Mouse (Mus musculus) cerebellum, postnatal 4 days (tissue): ENCODE results near the gene Lzic.
A peak's percentile ranks its signal among the peaks of the same experiment; 100 is the strongest.
"Not testable (repeated sequence)": the region's sequence is repeated elsewhere in the genome, so short reads cannot be mapped to it uniquely, and the experiment has no call there.

Experiments
- DNase-seq, 2 experiments: peaks; one replicate each; pipeline ENCODE4 v3.0.0; 2022; ENCODE audit warnings: low spot score in 2 of 2, mixed read lengths in 1 of 2

Gene Lzic

DNA sequence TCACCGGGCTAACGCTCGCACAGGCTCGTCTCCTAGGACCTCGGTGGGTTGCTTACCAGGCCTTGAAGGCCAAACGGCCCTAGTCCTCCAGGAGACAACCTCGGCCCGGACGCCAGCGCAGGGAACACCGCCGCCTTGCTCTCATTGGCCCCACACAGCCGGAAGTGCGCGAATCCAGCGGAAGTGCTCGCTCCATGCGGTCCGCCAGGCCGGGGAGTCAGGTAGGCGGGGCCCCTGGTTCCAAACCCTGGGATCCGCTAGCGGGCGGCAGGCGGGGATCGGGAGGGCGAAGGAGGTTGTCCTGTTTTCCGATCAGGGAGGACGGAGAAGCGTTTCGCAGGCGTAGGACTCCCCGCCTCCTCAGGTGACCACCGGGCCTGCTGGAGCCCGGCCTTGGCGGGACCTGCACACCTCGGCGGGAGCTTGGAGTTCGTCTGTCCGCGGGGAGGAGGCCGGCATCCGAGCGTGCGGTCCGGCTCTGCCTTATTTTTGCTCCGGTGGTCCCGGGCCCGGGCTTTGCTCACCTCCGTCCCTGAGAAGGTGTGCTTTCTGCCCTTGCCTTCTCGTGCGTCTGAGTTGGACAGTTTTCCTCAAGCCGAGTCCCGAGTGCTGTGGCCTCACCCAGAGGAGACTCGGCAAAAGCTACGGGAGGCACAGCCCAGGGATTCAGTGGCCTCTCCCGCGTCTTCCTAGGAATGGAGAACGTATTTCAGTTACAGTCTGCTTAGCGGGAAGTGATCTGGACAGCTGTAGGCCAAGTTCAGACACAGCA lies at the start of gene Lzic, which contains the start of gene Nmnat1:
Gene Lzic (plus strand): TSS at position 177 of the 772 bp plus-strand sequence.
Gene Nmnat1 (minus strand): TSS at position 150 of the 772 bp plus-strand sequence.
- peak; percentile 91 to 95 for DNase-seq

DNA sequence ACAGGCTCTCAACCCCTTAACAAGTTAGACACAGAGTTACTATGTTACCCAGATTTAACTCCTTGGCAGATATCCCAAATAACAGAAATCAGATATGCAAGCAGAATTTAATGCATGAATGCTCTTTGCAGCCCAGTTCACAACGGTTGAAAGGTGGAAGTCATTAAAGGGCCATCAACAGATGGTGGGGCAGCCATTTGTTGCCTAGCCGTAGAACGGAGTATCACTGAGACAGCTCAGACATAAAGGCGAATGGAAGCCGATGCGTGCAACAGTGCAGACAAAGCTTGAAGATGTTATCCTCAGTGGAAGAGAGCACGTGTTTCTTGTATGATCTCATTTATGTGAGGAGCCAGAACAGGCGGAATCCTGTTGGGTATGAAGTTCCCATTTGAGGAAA lies 44.5 kb upstream of the Lzic start:
- no peak for DNase-seq

DNA sequence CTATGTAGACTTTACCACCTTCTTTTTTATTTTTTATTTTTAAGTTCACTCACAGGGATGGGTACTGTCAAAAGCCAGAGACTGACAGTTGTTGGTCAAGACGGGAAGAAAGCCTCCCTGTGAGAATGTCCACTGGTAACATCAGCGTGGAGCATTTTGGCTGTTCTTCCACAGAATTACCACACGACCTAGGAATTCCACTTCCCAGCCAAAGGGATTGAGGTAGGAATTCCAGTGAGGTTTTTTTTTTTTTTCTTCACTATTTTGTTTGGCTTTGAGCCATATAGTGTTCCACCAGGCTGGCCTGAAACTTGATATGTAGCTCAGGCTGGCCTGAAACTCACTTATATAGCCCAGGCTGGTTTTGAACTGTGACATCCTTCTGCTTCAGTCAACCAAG lies 42.6 kb upstream of the Lzic start:
- DNase-seq, result no peak

DNA sequence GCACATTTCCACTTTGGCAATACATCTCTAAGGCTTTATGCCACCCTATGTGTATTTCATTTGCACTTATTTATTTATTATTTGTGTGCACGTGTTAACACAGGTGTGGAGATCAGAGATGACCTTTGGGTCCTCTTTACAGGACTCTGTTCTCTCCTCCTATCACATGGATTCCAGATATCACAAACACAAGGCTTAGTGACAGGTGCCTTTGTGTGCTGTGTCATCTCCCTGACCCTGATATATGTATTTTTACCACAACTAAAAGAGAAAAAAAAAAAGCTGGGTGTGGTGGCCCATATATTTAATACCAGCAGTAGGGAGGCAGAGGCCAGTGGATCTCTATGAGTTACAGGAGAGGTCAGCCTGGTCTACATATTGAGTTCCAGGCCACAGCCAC lies 40.6 kb upstream of the Lzic start:
- DNase-seq, result no peak

DNA sequence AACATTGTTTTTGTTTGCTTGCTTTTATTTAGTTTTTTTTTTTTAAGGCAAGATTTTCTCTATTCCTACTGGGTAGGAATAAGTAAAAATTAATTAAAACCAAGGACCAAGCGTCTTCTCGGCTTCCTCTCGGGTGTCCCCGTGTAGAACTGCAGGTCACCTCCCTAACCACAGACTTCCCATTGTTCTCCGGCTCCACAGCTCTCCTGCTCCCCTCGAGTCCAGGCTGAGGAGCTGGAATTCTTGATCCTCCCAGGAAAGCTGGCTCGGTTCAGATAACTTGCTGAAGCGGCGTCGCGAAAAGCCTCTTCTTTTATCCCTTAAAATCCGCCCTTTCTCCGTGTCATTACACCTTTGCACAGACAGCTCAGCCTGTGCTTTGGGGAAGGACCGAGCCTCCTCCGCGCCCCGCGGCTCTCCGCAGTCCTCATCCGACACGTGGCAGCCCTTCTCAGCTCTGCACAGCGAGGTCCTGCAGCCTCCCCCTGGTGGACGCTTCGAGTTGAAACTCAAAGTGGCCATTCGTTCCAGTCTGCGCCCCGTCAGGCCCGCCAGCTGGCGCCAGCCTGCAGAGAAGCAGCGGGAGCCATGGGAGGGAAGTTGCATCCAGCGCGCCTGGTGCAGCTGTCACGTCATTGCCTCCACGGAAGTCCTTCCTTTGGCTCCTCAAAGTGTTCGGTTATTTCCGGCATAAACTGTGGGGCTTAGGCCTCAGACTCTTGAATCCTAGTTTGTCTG lies 39.9 kb upstream of the Lzic start:
- peak; percentile 82 to 90 for DNase-seq

DNA sequence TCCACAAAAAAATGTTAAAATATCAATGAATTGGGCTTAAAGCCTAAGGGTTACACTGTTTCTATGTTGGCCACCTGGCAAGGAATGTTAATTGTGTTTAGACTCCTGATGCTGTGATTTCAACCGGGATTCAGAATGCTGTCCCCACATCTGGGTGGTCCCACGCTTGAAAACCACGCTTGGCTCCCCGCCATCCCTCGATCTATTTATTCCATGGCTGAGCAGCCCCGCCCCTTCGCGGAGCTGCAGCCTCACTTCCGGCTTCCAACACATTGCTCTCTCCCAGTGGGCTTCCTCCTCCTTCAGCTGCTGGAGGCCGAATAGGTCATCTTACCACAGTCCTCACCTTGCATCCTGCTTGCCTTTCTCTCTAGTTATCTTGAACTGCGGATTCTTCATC lies 39.2 kb upstream of the Lzic start:
- peak; percentile 35 to 68 for DNase-seq

DNA sequence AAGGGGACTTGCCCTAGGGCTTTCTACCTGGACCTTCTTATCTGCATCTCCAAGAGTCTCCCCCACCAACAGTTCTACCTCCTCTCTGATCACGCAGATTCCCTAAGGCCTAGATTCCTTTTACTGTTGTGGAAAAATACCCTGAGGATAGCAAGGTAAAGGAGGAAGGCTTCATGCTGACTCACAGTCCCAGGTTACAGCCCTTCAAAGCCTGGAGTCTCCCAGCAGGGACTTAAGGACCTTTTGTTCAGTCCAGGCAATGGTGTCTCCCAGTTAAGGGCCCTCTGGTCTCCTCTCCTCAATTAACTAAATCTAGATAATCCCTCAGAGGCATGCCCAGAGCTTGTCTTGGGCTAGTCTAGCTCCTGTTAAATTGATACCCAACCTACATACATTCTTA lies 38.7 kb upstream of the Lzic start:
- DNase-seq, result no peak

DNA sequence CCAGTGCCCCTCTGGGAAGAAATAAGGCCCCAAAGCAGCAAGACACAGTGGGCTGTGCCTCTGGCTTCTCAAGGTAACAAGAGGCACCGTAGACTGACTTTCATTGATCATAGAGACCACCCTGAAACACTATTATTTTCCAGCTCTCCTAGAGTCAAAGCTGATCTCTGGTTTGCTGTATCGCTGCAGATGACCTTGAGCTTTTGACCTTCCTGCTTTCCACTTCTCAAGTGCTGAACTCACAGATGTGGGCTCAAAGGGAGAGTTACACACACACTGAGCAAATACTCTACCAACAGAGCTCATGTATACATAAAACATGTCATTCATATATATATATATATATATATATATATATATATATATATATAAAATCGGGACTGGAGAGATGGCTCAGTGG lies 34.4 kb upstream of the Lzic start:
- DNase-seq, result no peak

DNA sequence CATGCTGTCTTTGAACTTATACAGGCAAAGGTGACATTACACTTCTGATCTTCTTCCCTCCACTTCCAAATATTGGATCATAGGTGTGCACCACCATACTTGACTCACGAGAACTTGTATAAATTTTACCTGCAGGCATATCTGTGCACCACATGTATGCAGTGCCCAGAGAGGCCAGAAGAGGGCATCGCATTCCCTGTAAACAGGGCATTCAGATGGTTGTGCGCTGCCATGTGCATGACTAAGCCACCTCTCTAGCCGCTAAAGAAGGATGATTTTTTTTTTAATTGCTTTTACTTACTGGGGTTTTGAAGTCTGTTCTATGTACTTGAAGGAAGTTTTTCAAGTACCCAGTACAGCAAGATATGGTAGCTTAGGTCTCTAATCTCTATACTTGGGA lies 31.4 kb upstream of the Lzic start:
- DNase-seq, result peak in 1 of 2 experiments; percentile 46

DNA sequence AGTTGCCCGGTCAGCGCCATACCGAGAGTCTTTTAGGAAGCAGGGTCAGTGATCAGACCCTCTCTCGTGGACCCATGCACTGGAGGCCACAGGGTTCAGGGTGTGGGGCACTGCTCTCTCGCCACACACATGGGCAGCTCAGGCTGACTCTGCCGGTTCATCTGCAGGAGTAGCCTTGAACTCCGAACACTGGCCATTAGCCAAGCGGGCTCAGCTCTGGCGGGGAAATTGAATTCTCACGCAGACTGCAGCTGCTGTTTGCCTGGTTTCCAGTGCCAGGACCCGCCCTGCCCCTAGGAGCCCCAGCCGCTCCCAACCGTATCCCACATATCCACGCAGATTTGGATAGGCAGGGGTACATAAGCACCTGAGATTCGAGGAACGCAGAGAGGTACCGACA lies 30.8 kb upstream of the Lzic start:
- peak in 1 of 2 experiments; percentile 16 for DNase-seq

DNA sequence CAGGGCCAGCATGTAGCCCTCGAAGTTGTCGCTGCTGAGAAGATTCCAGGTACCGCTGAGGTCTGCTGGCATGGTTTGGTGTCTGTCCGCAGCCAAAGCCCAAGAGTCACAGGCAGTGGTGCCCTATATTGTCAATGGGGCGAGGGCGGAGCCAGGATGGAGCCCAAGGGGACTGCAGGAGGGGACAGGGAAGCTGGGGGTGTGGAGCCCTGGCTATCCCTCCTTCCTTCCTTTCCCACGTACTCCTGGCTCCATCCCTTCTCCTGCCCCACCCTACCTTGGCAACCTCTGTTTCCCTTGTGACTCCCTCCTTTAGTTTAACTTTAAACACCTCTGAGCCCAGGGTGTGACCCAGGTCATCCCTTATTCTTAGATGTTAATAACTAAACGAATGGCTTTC lies 30.1 kb upstream of the Lzic start, which contains the start of gene Rbp7:
Gene Rbp7 (minus strand): TSS at position 100 of the 400 bp plus-strand sequence.
- no peak for DNase-seq

DNA sequence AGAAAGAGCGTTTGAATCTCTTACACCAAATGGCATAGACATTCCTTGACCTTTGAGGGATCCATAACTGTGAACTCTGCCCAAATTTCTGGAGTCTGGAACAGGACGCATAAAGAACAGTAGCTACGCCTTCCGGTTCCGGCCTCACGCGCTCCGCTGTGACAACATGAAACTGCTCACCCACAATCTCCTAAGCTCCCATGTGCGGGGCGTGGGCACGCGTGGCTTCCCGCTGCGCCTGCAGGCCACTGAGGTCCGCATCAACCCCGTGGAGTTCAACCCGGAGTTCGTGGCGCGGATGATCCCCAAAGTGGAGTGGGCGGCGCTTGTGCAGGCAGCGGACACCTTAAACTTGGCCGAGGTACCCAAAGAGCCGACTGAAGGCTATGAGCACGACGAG lies 27.9 kb upstream of the Lzic start:
- not testable (repeated sequence) for DNase-seq

DNA sequence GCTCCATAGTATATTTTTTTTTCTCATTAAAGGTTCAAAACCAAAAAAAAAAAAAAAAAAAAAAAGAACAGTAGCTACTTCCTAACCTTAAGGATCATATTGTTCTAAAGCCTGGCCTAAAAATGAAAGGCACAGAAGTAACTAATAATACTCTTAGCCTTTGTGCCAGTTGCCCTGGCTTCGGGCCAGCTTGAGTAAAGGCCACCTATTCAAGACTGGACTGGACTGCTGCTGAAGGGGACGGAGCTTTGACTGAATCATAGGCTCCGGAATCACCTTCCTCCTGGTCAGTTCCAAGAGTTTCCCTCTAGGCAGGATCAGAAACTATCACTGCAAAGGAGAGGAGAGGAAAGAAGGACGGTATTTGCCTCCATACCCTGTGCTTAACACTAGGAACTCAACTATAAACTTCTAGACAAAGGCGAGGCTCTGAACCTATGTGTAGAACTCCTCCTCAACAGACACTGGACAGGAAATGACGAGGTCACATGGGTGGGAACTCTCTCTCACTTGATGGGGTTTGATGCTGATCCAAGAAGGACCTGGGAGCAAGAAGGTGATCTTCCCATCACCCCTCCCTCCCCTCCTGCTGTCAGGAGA lies 27.1 kb upstream of the Lzic start:
- no peak for DNase-seq

DNA sequence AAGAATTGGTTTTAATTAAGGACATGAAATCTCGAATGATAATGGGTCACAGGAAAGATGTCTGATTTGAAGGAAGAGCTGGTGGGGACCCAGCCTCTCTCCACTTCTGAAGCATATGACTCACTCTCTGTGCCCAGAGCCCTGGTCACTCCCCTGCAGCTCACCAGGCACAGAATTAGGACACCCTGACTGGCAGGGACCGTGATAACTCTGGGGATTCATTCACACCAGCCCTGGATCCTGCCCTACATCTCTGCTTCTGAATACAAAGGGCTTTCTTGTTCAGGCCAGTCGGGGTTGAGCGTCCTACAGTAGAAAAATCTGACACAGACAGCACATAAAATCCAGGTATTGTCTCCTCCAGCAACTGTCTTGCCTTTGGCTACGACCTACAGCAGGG lies 26.5 kb upstream of the Lzic start:
- no peak for DNase-seq

DNA sequence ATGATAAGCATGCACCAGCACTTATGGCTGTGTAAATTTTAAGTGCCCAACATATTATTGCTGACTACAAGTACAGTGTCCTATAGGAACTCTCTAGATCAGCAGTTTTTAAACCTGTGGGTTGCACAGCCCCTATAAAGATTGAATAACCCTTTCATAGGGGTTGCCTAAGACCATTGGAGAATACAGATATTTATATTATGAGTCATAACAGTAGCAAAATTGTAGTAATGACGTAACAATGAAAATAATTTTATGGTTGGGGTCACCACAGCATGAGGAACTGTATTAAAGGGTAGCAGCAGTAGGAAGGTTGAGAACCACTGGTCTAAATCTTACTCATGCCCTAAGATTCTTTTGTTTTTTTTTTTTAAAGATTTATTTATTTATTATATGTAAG lies 25.6 kb upstream of the Lzic start:
- no peak for DNase-seq

DNA sequence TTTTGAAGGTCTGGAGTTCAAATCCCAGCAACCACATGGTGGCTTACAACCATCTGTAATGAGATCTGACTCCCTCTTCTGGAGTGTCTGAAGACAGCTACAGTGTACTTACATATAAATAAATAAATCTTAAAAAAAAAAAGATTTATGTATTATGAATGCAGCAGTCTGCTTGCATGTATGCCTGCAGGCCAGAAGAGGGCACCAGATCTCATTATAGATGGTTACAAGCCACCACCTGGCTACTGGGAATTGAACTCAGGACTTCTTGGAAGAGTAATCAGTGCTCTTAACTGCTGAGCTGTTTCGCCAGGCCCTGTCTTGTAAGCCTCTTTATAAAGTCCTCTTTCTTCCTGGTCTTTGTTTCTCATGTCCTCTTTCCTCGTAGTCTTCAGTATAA lies 24.6 kb upstream of the Lzic start:
- DNase-seq, result not testable (repeated sequence)

DNA sequence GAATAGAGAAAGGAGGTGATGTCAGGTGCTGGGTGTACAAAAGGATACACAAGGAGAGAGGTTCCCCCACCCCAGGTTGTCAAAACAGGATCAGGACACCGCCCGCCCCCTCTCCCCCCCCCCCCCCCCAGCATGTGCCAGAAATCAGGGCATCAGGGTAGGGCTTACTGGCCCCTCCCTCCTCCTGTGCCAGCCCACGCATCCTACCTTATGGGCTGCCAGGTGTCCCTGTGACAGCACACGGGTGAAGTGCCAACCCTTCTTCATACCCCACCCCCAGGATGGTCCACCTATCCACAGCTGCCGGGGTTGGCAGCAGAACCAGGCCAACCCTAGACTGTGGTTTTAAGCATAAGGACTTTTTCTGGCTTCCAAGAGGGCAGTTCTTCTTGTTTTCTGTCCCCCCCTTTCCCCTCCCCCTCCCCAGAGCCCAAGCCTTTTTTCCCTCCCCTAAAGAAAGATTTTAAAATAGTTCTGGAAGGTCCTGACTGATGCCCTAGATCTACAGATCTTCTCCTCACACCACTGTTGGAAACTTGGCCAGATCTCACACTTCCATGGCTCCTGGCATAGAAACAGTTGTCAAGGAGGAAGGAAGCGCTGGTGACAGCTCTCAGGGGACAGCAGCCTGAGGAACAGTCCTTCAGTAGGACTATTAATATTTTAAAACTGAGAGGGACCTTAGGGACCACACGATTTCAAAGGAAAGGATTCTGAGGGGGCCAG lies 23.3 kb upstream of the Lzic start:
- no peak for DNase-seq

DNA sequence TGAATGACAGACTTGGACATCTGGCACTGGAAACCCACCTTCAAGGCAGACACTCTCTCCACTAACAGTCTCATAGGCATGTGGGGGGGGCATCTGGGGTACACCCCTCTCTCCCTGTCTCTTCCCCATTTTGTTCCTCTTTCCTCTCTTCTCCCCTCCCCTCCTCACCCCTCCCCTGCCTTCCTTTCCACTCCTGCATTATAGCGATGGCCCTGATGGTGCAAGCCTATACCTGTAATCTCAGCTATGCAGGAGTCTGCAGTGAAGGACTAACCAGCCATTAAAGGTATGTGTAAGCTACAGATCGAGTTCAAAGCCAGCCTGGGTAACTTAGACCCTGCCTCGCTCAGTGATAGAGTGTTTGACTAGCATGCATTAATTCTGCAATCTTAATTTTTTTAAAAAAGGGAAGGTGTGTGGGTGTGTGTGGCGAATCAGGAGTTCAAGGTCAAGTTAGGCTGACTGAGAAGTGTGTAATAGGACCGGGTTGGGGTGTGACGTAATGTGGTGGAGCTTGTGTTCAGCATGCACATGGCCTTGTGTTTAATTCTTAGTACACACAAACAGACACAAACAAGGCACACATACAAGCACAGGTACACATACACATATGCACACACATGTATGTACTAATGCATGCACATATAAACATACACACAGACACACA lies 22.6 kb upstream of the Lzic start:
- no peak for DNase-seq

DNA sequence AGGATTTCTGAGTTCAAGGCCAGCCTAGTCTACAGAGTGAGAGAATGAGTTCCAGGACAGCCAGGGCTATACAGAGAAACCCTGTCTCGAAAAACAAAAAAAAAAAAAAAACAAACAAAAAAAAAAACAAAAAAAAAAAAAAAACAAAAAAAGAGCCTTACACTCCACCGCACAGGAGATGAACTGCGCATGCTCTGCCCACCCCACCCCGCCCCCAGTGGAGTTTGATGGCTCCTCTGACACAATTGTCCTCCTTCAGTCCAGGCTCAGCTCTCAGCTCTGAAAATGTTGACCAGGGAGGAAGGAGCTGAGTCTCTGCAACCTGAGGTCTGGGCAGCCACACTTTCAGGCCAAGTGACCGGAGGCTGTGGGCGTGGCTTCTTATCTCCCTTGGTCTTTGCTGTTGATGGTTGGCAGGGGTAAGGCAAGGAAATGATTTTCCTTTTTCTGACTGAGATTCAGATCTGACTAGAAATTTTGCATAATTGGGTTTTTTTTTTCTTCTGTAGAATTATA lies 21.5 kb upstream of the Lzic start:
- DNase-seq, result no peak

DNA sequence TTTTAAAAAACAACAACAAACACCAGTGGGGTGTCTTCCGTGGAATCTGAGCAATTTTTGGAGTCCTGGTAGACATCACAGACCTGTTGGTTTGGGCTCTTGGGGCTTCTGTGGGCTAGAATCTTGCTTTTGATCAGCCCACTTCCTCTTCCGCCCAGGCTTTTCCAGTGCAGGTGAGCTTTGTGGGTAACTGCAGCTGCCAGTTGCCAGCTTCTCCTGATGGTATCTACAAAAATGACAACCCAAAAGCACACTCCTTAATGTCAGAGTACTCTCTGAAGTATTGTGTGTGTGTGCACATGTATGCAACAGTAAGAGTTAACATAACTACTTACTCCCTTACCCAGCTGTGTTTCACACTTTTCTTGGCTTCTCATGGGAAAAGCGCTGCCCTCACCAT lies 15.5 kb upstream of the Lzic start:
- no peak for DNase-seq

DNA sequence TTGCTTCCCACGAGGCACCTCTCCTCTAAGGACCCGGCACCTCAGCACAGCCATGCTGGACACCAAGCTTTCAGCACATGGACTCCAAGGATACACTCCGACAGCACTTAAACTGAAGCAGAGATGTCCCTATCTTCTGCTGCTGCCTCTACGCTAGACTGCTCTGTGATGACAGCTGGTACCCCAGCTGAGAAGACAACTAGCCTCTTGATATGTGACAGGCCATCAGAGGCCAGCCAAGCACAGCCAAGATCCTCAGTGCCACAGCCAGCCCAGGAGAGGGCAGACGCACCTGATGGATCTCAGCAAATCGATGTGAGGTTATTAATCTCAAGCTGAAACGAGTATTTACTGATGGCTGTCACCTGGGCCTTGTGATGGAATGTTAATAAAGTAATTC lies 9.9 kb upstream of the Lzic start:
- DNase-seq, result no peak
